Mouse (Mus musculus) heart, postnatal 4 days (tissue): ENCODE results near the gene Erc2. TPM values are rescaled to one million over a fixed set of nuclear protein-coding genes. Genes with fewer than 3 reads are reported as not detected.
"Not testable (repeated sequence)": the region's sequence is repeated elsewhere in the genome, so short reads cannot be mapped to it uniquely, and the experiment has no call there.

ENCODE experiments used
- DNase-seq: peaks from one replicate; pipeline ENCODE4 v3.0.0; 2021
- total RNA-seq, 2 experiments: library from RNA; stranded (reverse); gene quantifications; 2 replicates each; pipeline ENCODE4 v1.2.3; 2021

Erc2 gene
- total RNA-seq, 2 experiments from 2014 or later, result 3.8 to 4.0 TPM

DNA sequence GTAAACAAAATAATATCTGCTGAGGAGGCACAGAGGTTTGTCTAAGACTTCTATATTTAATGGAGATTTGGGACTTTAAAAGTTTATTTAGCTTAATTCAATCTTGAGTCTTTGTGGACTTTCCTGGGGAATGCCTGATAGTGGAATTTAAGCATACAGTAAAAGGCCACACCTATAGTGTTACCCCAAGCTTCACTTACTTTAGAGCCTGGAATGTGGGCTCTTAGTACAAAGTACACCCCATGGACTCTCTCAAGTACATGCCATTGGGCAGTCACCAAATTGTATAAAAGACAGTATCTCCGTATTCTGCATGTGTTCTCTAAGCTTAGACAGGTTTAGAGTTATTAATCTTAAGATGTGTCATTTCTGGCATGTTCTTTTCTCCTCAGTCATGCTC, 213.1 kb downstream of the Erc2 start:
- no peak for DNase-seq

- DNase-seq, result no peak
These were observed 215.4 kb downstream of the Erc2 start for GRCm38 (mm10) chr14:27837601-27838105.

- no peak for DNase-seq
These were observed 217.9 kb downstream of the Erc2 start for GRCm38 (mm10) chr14:27840120-27840519.

- DNase-seq, result no peak
These were observed 224.6 kb downstream of the Erc2 start for GRCm38 (mm10) chr14:27846875-27847274.

GRCm38 (mm10) chr14:27847291-27847690, 225.1 kb downstream of the Erc2 start:
- DNase-seq, result no peak

- no peak for DNase-seq
These were observed 229.0 kb downstream of the Erc2 start for GRCm38 (mm10) chr14:27851231-27851630.

- DNase-seq, result no peak
These were observed 230.4 kb downstream of the Erc2 start for GRCm38 (mm10) chr14:27852606-27853005.

DNA sequence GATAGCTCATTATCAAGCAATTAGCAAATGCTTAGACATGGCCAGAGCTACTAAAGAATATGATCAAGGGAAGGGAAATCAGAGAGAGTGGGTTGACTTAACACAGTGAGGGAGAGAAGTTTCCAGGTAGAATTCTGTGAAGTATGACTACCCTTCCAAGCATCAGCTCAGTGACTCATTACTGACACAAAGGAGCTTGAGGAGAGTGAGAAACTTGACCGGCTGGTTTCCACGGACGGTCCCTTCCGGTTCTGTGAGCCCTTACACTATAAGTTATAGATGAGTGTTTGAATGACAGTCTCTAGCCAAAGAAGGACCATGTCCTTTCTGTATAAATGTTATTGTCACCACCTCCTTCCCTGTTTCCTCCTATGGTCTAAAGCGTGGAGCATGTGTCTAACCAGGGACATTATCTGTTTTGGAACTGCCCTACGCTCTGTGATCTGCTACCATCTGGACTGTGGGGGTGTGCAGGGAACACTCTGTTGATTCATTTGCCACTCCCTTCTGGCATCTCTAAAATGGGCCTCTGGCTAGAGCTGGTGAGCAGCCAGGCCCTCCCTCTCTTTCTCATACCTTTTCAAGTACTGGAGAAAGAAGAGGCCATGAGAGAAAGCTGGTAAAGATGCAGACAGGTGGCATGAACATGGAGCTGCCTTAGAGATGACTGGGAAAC, 238.3 kb downstream of the Erc2 start:
- DNase-seq, result no peak

- DNase-seq, result no peak
These were observed 240.1 kb downstream of the Erc2 start for GRCm38 (mm10) chr14:27862299-27862698.

- peak; percentile 13 for DNase-seq
These were observed 245.2 kb downstream of the Erc2 start for GRCm38 (mm10) chr14:27867386-27867785.

DNA sequence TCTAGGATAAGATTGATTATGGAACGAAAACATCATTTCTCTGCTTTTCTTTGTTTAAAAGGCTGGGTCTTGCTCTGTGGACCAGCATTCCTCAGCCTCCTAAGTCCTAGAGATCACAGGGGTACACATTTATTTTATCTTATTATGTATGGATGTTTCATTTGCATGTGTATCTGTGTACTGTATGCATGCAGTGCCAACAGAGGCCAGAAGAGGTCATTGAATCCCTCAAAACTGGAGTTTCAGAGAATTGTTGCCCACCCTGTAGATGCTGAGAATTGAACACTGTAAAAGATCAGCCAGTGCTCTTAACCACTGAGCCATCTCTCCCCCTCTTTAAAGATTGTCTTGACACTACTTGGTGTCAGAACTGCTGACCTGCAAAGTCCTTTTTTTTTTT, 251.4 kb downstream of the Erc2 start:
- DNase-seq, result no peak

GRCm38 (mm10) chr14:27875991-27876411, 253.8 kb downstream of the Erc2 start:
- DNase-seq, result no peak

- DNase-seq, result no peak
These were observed 259.7 kb downstream of the Erc2 start for GRCm38 (mm10) chr14:27881972-27882371.

GRCm38 (mm10) chr14:27886337-27886736, 264.1 kb downstream of the Erc2 start:
- DNase-seq, result not testable (repeated sequence)

- DNase-seq, result no peak
These were observed 265.3 kb downstream of the Erc2 start for GRCm38 (mm10) chr14:27887488-27887887.

- DNase-seq, result no peak
These were observed 267.4 kb downstream of the Erc2 start for GRCm38 (mm10) chr14:27889650-27890049.

DNA sequence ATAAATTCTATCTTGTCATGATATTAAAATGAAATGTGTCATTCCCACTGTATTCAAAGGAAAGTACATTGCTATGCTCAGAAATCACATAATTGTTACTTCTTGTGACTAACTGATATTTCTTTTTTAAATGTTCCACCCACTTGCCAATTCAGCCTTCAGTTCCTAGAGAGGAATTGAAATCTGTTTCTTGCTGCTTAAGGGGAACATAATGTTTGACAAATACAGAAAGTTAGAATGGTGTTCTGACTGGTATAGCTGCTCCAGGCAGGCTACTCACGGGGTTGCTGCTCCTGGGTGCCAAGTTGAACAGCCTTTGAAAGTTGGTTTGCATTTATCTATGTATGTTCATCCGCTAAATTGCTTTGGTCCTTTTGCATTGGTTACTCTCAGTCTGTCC, 270.2 kb downstream of the Erc2 start:
- no peak for DNase-seq

- peak; percentile 4 for DNase-seq
These were observed 279.5 kb downstream of the Erc2 start for GRCm38 (mm10) chr14:27901772-27902171.

DNA sequence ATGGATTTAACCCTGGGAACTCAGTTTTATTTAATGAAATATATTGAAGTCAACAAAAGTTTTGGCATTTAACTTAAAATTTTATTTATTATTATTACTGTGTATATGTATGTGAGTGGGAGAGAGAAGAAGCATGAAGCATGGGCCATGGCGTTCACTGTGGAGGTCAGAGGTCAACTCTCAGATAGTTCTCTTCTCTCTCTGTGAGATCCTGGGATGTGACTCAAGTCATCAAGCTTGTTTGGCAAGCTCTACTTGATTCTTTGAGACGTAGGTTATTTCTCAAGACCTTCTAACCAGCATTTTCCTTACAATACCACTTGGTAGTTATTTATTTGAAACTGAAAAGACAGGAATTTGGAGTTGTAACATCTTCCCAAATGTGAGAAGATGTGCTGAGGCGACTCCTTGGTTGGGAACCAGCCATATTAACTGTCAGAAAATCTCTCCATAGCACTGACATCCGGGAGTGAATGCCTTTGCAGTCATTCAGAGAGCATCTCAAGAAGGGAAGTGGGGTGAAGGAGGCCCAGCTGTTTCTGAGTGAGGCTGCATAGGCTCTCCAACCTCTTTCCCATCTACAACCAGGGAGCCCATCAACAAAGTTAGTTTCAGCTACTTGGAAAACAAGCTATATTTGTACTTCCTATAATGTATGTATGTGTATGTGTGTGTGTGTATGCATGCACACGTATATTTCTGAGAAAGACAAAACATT, 299.6 kb downstream of the Erc2 start:
- DNase-seq, result no peak

GRCm38 (mm10) chr14:27927369-27927768, 305.1 kb downstream of the Erc2 start:
- DNase-seq, result no peak

DNA sequence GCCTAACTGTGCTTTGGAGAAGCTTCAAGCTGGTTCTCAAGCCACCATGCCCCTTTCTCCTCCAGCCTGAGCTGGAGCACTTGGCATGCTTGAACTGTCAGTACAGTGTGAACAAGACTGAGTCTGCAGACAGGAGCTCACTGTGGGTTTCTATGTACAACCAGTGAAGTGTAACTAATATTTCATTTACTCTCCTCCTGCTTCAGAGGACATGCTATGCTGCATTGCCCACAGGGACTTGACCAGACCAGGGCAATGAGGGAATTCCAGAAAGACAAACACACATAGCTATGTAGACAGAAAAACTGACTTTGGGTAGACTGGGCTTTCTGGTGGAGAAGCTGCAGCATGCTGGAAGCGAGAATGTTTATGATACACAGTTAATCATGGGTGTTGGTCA, 311.3 kb downstream of the Erc2 start:
- DNase-seq, result no peak

GRCm38 (mm10) chr14:27935714-27936113, 313.5 kb downstream of the Erc2 start:
- DNase-seq, result no peak

- DNase-seq, result no peak
These were observed 315.7 kb downstream of the Erc2 start for GRCm38 (mm10) chr14:27937922-27938321.

- DNase-seq, result no peak
These were observed 323.0 kb downstream of the Erc2 start for GRCm38 (mm10) chr14:27945276-27945675.
